Mouse (Mus musculus): ENCODE results near the gene Gm527. TPM values are rescaled to one million over a fixed set of nuclear protein-coding genes. Genes with fewer than 3 reads are reported as not detected.

Gm527 gene
- polyA plus RNA-seq, 1 experiment from 2014 or later = 3.1 TPM

GRCm38 (mm10) chr12:64964560-64964959 lies 46.9 kb downstream of the Gm527 start:
- Histone ChIP-seq H3K36me3 (ENCODE audit: control insufficient read depth, insufficient read depth, low read length) (no peaks in the 10 kb centered on the region), H3K4me1 (replicated peaks; ENCODE audit: control insufficient read depth, insufficient read depth, low read length) (0 out of 2 replicates have a peak, but pooled peaks cover 2% of the 10 kb centered on the region), H3K4me3 (ENCODE audit: low read depth, low read length) (peak overlapping the region; percentile 90), H3K9ac (ENCODE audit: low read depth, low read length) (peak overlapping the region; percentile 71), H3K27ac (ENCODE audit: low read depth, low read length) (no peak overlapping the region), H3K27me3 (ENCODE audit: control insufficient read depth, insufficient read depth, low read length) (no peaks in the 10 kb centered on the region), H3K4me2 (replicated peaks; ENCODE audit: low read depth, low read length) (peak overlapping the region; percentile 72), H3K9me3 (ENCODE audit: control insufficient read depth, low read length) (no peaks in the 10 kb centered on the region)
- 24% methylated on average over 4 of the region's 4 CpGs for WGBS
- ATAC-seq (ENCODE audit: low FRiP score) (no peak), DNase-seq (ENCODE audit: low spot score) (no peak)

- 0% methylated on average over 44 of the region's 45 CpGs for WGBS
- peak within 1 kb of the TSS; percentile 85 for H3K4me2 ChIP-seq (replicated peaks; ENCODE audit: low read depth, low read length)
- DNase-seq (ENCODE audit: low spot score) = peak; percentile 100
- H3K9ac ChIP-seq (ENCODE audit: low read depth, low read length) = peak within 1 kb of the TSS; percentile 88
- ATAC-seq (ENCODE audit: low FRiP score) = peak; percentile 99
- H3K9me3 ChIP-seq (ENCODE audit: control insufficient read depth, low read length) = no peaks in the 10 kb centered on the region
- 0 out of 2 replicates have a peak, but pooled peaks cover 2% of the 10 kb centered on the region for H3K4me1 ChIP-seq (replicated peaks; ENCODE audit: control insufficient read depth, insufficient read depth, low read length)
- peak within 1 kb of the TSS; percentile 90 for H3K4me3 ChIP-seq (ENCODE audit: low read depth, low read length)
- H3K36me3 ChIP-seq (ENCODE audit: control insufficient read depth, insufficient read depth, low read length) = no peaks in the 10 kb centered on the region
- peak within 1 kb of the TSS; percentile 80 for H3K27ac ChIP-seq (ENCODE audit: low read depth, low read length)
- no peaks in the 10 kb centered on the region for H3K27me3 ChIP-seq (ENCODE audit: control insufficient read depth, insufficient read depth, low read length)
Measured at GRCm38 (mm10) chr12:64965124-64966026, 47.7 kb downstream of the Gm527 start, which contains the start of the genes Klhl28 and Togaram1. TSS of gene Klhl28 (minus strand) at chr12:64965534. TSS of gene Togaram1 (plus strand) at chr12:64965804.

- 0 out of 2 replicates have a peak, but pooled peaks cover 2% of the 10 kb centered on the region for H3K4me1 ChIP-seq (replicated peaks; ENCODE audit: control insufficient read depth, insufficient read depth, low read length)
- peak; percentile 64 for DNase-seq (ENCODE audit: low spot score)
- H3K4me3 ChIP-seq (ENCODE audit: low read depth, low read length) = peak overlapping the region; percentile 90
- peak overlapping the region; percentile 80 for H3K27ac ChIP-seq (ENCODE audit: low read depth, low read length)
- ATAC-seq (ENCODE audit: low FRiP score) = no peak
- no peaks in the 10 kb centered on the region for H3K9me3 ChIP-seq (ENCODE audit: control insufficient read depth, low read length)
- H3K36me3 ChIP-seq (ENCODE audit: control insufficient read depth, insufficient read depth, low read length) = no peaks in the 10 kb centered on the region
- no peaks in the 10 kb centered on the region for H3K27me3 ChIP-seq (ENCODE audit: control insufficient read depth, insufficient read depth, low read length)
- WGBS = 2% methylated on average over 44 of the region's 44 CpGs
- H3K4me2 ChIP-seq (replicated peaks; ENCODE audit: low read depth, low read length) = peak overlapping the region; percentile 85
- peak overlapping the region; percentile 88 for H3K9ac ChIP-seq (ENCODE audit: low read depth, low read length)
Measured at GRCm38 (mm10) chr12:64966101-64966631, 48.5 kb downstream of the Gm527 start.

GRCm38 (mm10) chr12:64966652-64967435 lies 49.1 kb downstream of the Gm527 start:
- 0 out of 2 replicates have a peak, but pooled peaks cover 2% of the 10 kb centered on the region for H3K4me1 ChIP-seq (replicated peaks; ENCODE audit: control insufficient read depth, insufficient read depth, low read length)
- DNase-seq (ENCODE audit: low spot score) (peak; percentile 18), ATAC-seq (ENCODE audit: low FRiP score) (no peak)
- peak overlapping the region; percentile 85 for H3K4me2 ChIP-seq (replicated peaks; ENCODE audit: low read depth, low read length)
- peak overlapping the region; percentile 88 for H3K9ac ChIP-seq (ENCODE audit: low read depth, low read length)
- peak overlapping the region; percentile 80; the same call in 1 of the 2 replicates for H3K27ac ChIP-seq (ENCODE audit: low read depth, low read length)
- WGBS = 5% methylated on average over 19 of the region's 19 CpGs
- H3K27me3 ChIP-seq (ENCODE audit: control insufficient read depth, insufficient read depth, low read length) = no peaks in the 10 kb centered on the region
- no peaks in the 10 kb centered on the region for H3K36me3 ChIP-seq (ENCODE audit: control insufficient read depth, insufficient read depth, low read length)
- no peaks in the 10 kb centered on the region for H3K9me3 ChIP-seq (ENCODE audit: control insufficient read depth, low read length)
- H3K4me3 ChIP-seq (ENCODE audit: low read depth, low read length) = peak overlapping the region; percentile 90

- Histone ChIP-seq H3K4me2 (replicated peaks; ENCODE audit: low read depth, low read length) (peak overlapping the region; percentile 85), H3K27me3 (ENCODE audit: control insufficient read depth, insufficient read depth, low read length) (no peaks in the 10 kb centered on the region), H3K9ac (ENCODE audit: low read depth, low read length) (peak overlapping the region; percentile 88), H3K27ac (ENCODE audit: low read depth, low read length) (no peak overlapping the region), H3K4me3 (ENCODE audit: low read depth, low read length) (peak overlapping the region; percentile 90), H3K36me3 (ENCODE audit: control insufficient read depth, insufficient read depth, low read length) (no peaks in the 10 kb centered on the region), H3K9me3 (ENCODE audit: control insufficient read depth, low read length) (no peaks in the 10 kb centered on the region), H3K4me1 (replicated peaks; ENCODE audit: control insufficient read depth, insufficient read depth, low read length) (0 out of 2 replicates have a peak, but pooled peaks cover 2% of the 10 kb centered on the region)
- WGBS = 2% methylated on average over 9 of the region's 9 CpGs
- DNase-seq (ENCODE audit: low spot score) (peak; percentile 19), ATAC-seq (ENCODE audit: low FRiP score) (no peak)
Measured at GRCm38 (mm10) chr12:64967470-64967869, 49.8 kb downstream of the Gm527 start.

GRCm38 (mm10) chr12:64968067-64968466 lies 50.4 kb downstream of the Gm527 start:
- no peak overlapping the region for H3K27ac ChIP-seq (ENCODE audit: low read depth, low read length)
- peak overlapping the region; percentile 90 for H3K4me3 ChIP-seq (ENCODE audit: low read depth, low read length)
- no peaks in the 10 kb centered on the region for H3K27me3 ChIP-seq (ENCODE audit: control insufficient read depth, insufficient read depth, low read length)
- H3K36me3 ChIP-seq (ENCODE audit: control insufficient read depth, insufficient read depth, low read length) = no peaks in the 10 kb centered on the region
- no peak for ATAC-seq (ENCODE audit: low FRiP score)
- H3K4me1 ChIP-seq (replicated peaks; ENCODE audit: control insufficient read depth, insufficient read depth, low read length) = 0 out of 2 replicates have a peak, but pooled peaks cover 2% of the 10 kb centered on the region
- H3K4me2 ChIP-seq (replicated peaks; ENCODE audit: low read depth, low read length) = peak overlapping the region; percentile 85
- WGBS = 15% methylated on average over 2 of the region's 2 CpGs
- DNase-seq (ENCODE audit: low spot score) = peak; percentile 15
- H3K9ac ChIP-seq (ENCODE audit: low read depth, low read length) = peak overlapping the region; percentile 88; the same call in 1 of the 2 replicates
- no peaks in the 10 kb centered on the region for H3K9me3 ChIP-seq (ENCODE audit: control insufficient read depth, low read length)

DNA sequence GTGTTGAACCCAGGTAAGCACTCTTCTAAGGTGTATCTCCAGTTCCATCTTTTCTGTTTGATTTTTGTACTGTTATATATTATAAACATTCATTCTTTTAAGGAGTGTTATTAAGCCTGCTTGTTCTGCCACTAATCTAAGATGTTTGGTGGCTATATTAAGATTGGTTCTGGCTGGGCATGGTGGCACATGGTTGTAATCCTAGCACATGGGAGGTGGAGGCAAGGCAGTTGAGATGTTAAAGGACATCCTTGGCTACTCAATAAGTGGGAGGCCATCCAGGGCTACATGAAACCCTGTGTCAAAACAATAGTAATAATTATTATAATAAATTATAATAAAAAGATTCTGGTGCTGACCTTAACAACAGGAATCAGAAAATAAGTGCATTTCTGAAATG lies 53.7 kb downstream of the Gm527 start:
- H3K9ac ChIP-seq (ENCODE audit: low read depth, low read length) = no peak overlapping the region
- no peaks in the 10 kb centered on the region for H3K27me3 ChIP-seq (ENCODE audit: control insufficient read depth, insufficient read depth, low read length)
- H3K9me3 ChIP-seq (ENCODE audit: control insufficient read depth, low read length) = no peaks in the 10 kb centered on the region
- DNase-seq (ENCODE audit: low spot score) (no peak), ATAC-seq (ENCODE audit: low FRiP score) (no peak)
- H3K27ac ChIP-seq (ENCODE audit: low read depth, low read length) = no peak overlapping the region
- no peak overlapping the region for H3K4me3 ChIP-seq (ENCODE audit: low read depth, low read length)
- no peak overlapping the region for H3K4me2 ChIP-seq (replicated peaks; ENCODE audit: low read depth, low read length)
- H3K36me3 ChIP-seq (ENCODE audit: control insufficient read depth, insufficient read depth, low read length) = no peaks in the 10 kb centered on the region
- 0 out of 2 replicates have a peak, but pooled peaks cover 2% of the 10 kb centered on the region for H3K4me1 ChIP-seq (replicated peaks; ENCODE audit: control insufficient read depth, insufficient read depth, low read length)

DNA sequence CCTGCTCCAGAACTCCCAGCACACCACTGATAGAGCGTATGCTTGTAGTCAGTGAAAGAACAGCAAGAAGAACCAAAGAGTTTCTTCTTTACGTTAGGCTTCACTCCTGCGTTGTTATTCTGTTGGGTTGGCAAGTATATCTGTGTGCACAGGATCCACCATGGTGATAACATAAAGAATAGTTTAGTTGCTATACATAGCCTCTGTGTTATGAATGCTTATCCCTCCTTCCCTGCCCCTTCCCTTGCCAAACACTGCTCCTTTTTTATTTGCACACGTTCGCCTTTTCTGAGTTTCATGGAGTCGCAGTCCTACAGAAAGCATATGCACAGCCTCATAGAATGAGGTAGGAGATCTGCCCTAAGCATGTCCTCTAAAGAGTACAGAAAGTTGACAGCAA lies 54.4 kb downstream of the Gm527 start:
- H3K27ac ChIP-seq (ENCODE audit: low read depth, low read length) = no peak overlapping the region
- H3K9me3 ChIP-seq (ENCODE audit: control insufficient read depth, low read length) = no peaks in the 10 kb centered on the region
- no peak overlapping the region for H3K9ac ChIP-seq (ENCODE audit: low read depth, low read length)
- H3K36me3 ChIP-seq (ENCODE audit: control insufficient read depth, insufficient read depth, low read length) = no peaks in the 10 kb centered on the region
- ATAC-seq (ENCODE audit: low FRiP score) = no peak
- H3K4me1 ChIP-seq (replicated peaks; ENCODE audit: control insufficient read depth, insufficient read depth, low read length) = 0 out of 2 replicates have a peak, but pooled peaks cover under 1% of the 10 kb centered on the region
- H3K27me3 ChIP-seq (ENCODE audit: control insufficient read depth, insufficient read depth, low read length) = no peaks in the 10 kb centered on the region
- DNase-seq (ENCODE audit: low spot score) = no peak
- no peak overlapping the region for H3K4me3 ChIP-seq (ENCODE audit: low read depth, low read length)
- no peak overlapping the region for H3K4me2 ChIP-seq (replicated peaks; ENCODE audit: low read depth, low read length)
- WGBS = 89% methylated on average over 6 of the region's 6 CpGs
